Mouse (Mus musculus): Measurements from ENCODE around the gene Usp17ld. TPM values are rescaled to one million over a fixed set of nuclear protein-coding genes. Genes with fewer than 3 reads are reported as not detected.
"Not testable (repeated sequence)": the region's sequence is repeated elsewhere in the genome, so short reads cannot be mapped to it uniquely, and the experiment has no call there.

Usp17ld gene
- not detected for total RNA-seq (2021)
- long read RNA-seq, experiment 1, result 0 reads
- long read RNA-seq, experiment 2, result 0 reads

DNA sequence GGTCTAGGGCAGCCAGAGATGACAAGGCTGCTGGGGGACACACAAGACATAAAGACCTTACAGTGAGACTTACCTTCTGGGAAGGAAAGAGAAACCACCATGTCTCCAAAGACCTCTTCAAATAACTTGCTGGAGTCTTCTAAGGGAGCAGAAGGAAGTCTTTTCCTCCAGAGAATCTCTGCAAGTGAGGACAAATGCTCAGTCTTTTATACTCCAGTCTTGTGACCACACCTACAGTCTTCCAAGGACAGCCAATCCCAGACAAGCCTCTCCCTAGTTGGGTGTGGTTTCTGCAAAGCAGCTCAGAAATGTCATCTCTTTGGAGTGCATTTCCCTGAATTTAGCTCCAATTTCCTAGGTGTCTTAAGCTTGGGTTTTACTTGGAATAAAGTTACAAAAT lies at the start of gene Usp17ld:
Gene Usp17ld (minus strand): TSS at position 101 of the 400 bp plus-strand sequence.
- not testable (repeated sequence) for H3K4me3 ChIP-seq; DNase-seq (ENCODE audit: low spot score in 2 of 2); H3K27ac ChIP-seq

DNA sequence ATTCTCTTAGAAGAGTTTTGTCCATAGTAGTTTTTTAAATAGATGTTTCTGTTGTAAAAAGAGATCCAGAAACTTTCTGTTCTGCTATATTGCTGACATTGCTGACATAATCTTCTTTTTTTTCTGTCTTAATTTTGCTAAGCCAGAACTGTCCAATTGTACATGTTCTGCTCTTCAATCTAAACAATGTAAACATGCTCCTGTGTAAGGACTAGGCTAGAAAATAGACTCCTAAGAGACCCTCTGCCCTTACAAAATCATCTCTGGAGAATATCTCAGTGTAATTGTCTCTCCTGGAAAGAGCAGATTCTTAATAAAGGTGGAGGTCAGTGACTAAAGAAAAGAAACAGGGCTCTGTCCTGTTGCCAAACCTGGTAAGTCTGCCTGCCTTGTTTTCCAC lies 35.6 kb downstream of the Usp17ld start, which contains the start of gene Olfr594:
Gene Olfr594 (plus strand): TSS at position 301 of the 400 bp plus-strand sequence.
- DNase-seq (ENCODE audit: low spot score in 2 of 2), result no peak
- Histone ChIP-seq H3K4me3 (no peak within 1 kb of the TSS), H3K27ac (no peak within 1 kb of the TSS)
- no peak for TF ChIP-seq CTCF (conservative IDR thresholded peaks at IDR 0.05)

DNA sequence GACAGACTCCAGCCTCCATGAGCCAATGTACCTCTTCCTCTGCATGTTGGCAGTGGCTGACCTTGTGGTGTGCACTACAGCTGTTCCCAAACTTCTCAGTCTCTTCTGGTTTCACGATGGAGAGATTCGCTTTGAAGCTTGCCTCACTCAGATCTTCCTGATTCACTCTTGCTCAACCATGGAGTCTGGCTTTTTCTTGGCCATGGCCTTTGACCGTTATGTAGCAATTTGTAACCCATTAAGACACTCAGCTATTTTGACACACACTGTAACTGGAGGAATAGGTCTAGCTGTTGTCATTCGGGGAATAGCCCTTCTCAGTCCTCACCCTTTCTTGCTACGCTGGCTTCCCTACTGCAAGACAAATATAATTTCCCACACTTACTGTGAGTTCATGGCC lies 40.3 kb downstream of the Usp17ld start:
- not testable (repeated sequence) for H3K4me3 ChIP-seq; DNase-seq (ENCODE audit: low spot score in 2 of 2); H3K27ac ChIP-seq

DNA sequence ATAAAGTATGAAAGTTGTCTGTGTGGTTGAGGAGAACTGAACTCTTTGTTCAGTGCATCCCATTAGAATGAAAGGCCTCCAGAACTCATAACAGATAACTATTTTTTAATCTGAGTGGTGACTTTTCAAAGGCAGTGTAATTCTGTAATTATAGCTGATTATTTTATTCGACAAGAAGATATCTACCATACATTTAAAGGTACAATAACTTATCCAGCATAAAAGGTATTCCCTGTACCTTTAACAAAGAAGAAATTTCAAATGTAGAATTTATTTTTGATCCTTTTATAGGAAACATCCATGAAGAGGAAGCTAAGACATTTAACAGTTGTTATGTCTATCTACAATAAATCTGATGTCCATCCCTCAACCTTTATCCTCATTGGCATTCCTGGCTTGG lies 40.7 kb downstream of the Usp17ld start, which contains the start of gene Olfr593:
Gene Olfr593 (plus strand): TSS at position 301 of the 400 bp plus-strand sequence.
- Histone ChIP-seq H3K4me3 (no peak within 1 kb of the TSS), H3K27ac (no peak within 1 kb of the TSS)
- no peak for TF ChIP-seq CTCF (conservative IDR thresholded peaks at IDR 0.05)
- DNase-seq (ENCODE audit: low spot score in 2 of 2), result no peak

Small RNAs within 50 kb of the gene (microRNA-seq; reads per million reads assigned to microRNA genes)
- gene Gm23550, result 0 reads per million in 2 experiments
- gene Gm25171, result 0 reads per million in 2 experiments

Other genes with a start within 250 kb of the Usp17ld start
- gene Olfr582, start 214.5 kb downstream of the Usp17ld start, total RNA-seq (2021), result not detected
- gene Olfr583, start 201.2 kb downstream of the Usp17ld start, total RNA-seq (2021), result not detected
- gene Olfr584, start 170.6 kb downstream of the Usp17ld start, total RNA-seq (2021), result not detected
- gene Olfr585, start 154.8 kb downstream of the Usp17ld start, total RNA-seq (2021), result not detected
- gene Olfr586, start 126.9 kb downstream of the Usp17ld start, total RNA-seq (2021), result not detected
- not detected for gene Olfr588-ps1, start 111.6 kb downstream of the Usp17ld start, total RNA-seq (2021)
- not detected for gene Olfr589, start 96.1 kb downstream of the Usp17ld start, total RNA-seq (2021)
- not detected for gene Olfr591, start 74.2 kb downstream of the Usp17ld start, total RNA-seq (2021)
- not detected for gene Olfr592, start 67.7 kb downstream of the Usp17ld start, total RNA-seq (2021)
- gene Olfr593, start 40.6 kb downstream of the Usp17ld start, total RNA-seq (2021), result not detected
- not detected for gene Olfr594, start 35.5 kb downstream of the Usp17ld start, total RNA-seq (2021)
- not detected for gene Olfr596, start 53.1 kb upstream of the Usp17ld start, total RNA-seq (2021)
- not detected for gene Olfr597, start 63.8 kb upstream of the Usp17ld start, total RNA-seq (2021)
- gene Olfr598, start 71.1 kb upstream of the Usp17ld start, total RNA-seq (2021), result not detected
- not detected for gene Olfr599, start 83.4 kb upstream of the Usp17ld start, total RNA-seq (2021)
- not detected for gene Olfr600, start 97.2 kb upstream of the Usp17ld start, total RNA-seq (2021)
- not detected for gene Olfr601, start 110.2 kb upstream of the Usp17ld start, total RNA-seq (2021)
- not detected for gene Olfr603, start 133.7 kb upstream of the Usp17ld start, total RNA-seq (2021)
- gene Usp17lc, start 162.6 kb upstream of the Usp17ld start, total RNA-seq (2021), result not detected
- not detected for gene Olfr605, start 192.9 kb upstream of the Usp17ld start, total RNA-seq (2021)
- not detected for gene Olfr606, start 196.5 kb upstream of the Usp17ld start, total RNA-seq (2021)
- not detected for gene Olfr607, start 211.6 kb upstream of the Usp17ld start, total RNA-seq (2021)
- not detected for gene Olfr608, start 217.4 kb upstream of the Usp17ld start, total RNA-seq (2021)
- gene Olfr609, start 245.6 kb upstream of the Usp17ld start, total RNA-seq (2021), result not detected

Data from layer of hippocampus, adult 2 months (tissue).